Mouse (Mus musculus) C2C12 (cell line): ENCODE results near the gene 1700012B07Rik. TPM values are rescaled to one million over a fixed set of nuclear protein-coding genes. Genes with fewer than 3 reads are reported as not detected.
A peak's percentile ranks its signal among the peaks of the same experiment; 100 is the strongest.

Experiments
- H3K27me3 ChIP-seq: one replicate; pipeline ENCODE4 v1.6.1; 2011; ENCODE audit not compliant: control insufficient read depth, insufficient read depth, insufficient read length
- H3K36me3 ChIP-seq: one replicate; pipeline ENCODE4 v1.6.1; 2011; ENCODE audit not compliant: control insufficient read depth, insufficient read depth
- H3K4me3 ChIP-seq: one replicate; pipeline ENCODE4 v1.5.1; 2011; ENCODE audit warnings: mild to moderate bottlenecking, control low read depth; ENCODE audit not compliant: poor library complexity, insufficient read depth, severe bottlenecking
- H3K79me2 ChIP-seq: one replicate; pipeline ENCODE4 v1.6.1; 2011; ENCODE audit not compliant: control insufficient read depth, insufficient read depth
- H3K79me3 ChIP-seq: one replicate; pipeline ENCODE4 v1.6.1; 2011; ENCODE audit warnings: low read depth, control low read depth
- H3ac ChIP-seq: one replicate; pipeline ENCODE3; 2011; ENCODE audit warnings: low read depth; ENCODE audit not compliant: control insufficient read depth, insufficient read length
- CEBPB ChIP-seq: IDR thresholded peaks from one replicate; pipeline ENCODE4 v1.6.1; 2011; ENCODE audit warnings: low read depth, mild to moderate bottlenecking, control low read depth, moderate library complexity
- CTCF ChIP-seq: IDR thresholded peaks from one replicate; pipeline ENCODE4 v1.5.1; 2011; ENCODE audit not compliant: control insufficient read depth, insufficient read depth, insufficient read length
- FOSL1 ChIP-seq: IDR thresholded peaks from one replicate; pipeline ENCODE4 v1.8.0; 2011; ENCODE audit warnings: mild to moderate bottlenecking, low read length; ENCODE audit not compliant: poor library complexity, insufficient read depth, severe bottlenecking
- MAX ChIP-seq: IDR thresholded peaks from one replicate; pipeline ENCODE4 v1.6.1; 2011; ENCODE audit warnings: mild to moderate bottlenecking, control low read depth
- MYOD1 ChIP-seq: IDR thresholded peaks from one replicate; pipeline ENCODE4 v1.6.1; 2011; ENCODE audit warnings: low read depth; ENCODE audit not compliant: control insufficient read depth, insufficient read length
- MYOG ChIP-seq: IDR thresholded peaks from one replicate; pipeline ENCODE4 v1.6.1; 2011; ENCODE audit not compliant: control insufficient read depth, insufficient read length; ENCODE audit errors: extremely low read depth
- USF1 ChIP-seq: IDR thresholded peaks from one replicate; pipeline ENCODE4 v1.6.1; 2011; ENCODE audit warnings: low read depth, mild to moderate bottlenecking, control low read depth, moderate library complexity
- polyA plus RNA-seq: library from polyadenylated mRNA; unstranded; fragments of >200 nt; fragmentation: generic; extraction: Trizol; gene quantifications from one replicate; pipeline ENCODE4 v1.2.1, GENCODE M21; 2012; ENCODE audit warnings: missing spikeins

1700012B07Rik gene
- polyA plus RNA-seq, 1 experiment = 0.04 TPM

DNA sequence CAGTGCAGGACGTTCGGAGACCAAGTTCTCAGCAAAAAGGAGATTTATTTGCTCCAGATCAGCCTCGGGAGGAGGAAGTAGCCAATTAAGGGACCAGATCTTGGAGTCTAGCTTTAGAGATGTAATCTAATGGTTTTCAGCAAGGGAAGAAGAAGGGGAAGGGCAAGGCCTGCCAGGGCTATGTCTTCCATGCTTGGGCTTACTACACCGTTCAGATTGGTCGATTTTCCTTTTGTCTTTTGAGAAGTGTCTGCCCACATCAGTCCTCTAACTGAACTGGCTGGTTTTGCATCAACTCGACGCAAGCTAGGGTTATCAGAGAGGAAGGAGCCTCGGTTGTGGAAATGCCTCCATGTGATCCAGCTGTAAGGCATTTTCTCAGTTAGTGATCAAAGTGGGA is 37.7 kb upstream of the 1700012B07Rik start:
- no peak for TF ChIP-seq MAX
- TF ChIP-seq CEBPB = no peak
- TF ChIP-seq USF1 = no peak
- TF ChIP-seq FOSL1 = no peak
- no peak for TF ChIP-seq CTCF
- no peak for TF ChIP-seq MYOD1
- TF ChIP-seq MYOG = no peak
- Histone ChIP-seq H3K36me3 (no peaks in the 10 kb centered on the region), H3K79me3 (no peaks in the 10 kb centered on the region), H3K79me2 (no peaks in the 10 kb centered on the region), H3ac (no peak overlapping the region), H3K4me3 (no peak overlapping the region), H3K27me3 (no peaks in the 10 kb centered on the region)

DNA sequence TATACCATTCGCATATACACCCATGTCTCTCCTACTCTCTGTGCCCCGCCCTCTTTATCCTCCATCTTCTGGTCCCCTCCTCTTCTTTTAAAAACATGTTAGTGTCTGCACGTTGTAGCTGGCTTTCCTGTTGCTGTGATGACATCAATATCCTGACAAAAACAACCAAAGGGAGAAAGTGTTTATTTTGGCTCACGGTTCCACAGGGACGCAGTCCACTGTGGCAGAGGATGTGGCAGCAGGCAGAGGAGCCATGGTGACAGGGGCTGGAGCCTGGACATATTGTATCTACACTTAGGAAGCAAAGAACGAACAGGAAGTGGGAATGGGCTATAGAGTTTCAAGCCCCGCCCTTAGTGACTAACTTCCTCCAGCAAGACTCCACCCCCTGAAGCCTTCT is 36.1 kb upstream of the 1700012B07Rik start:
- H3K79me3 ChIP-seq = no peaks in the 10 kb centered on the region
- no peak overlapping the region for H3K4me3 ChIP-seq
- no peak overlapping the region for H3ac ChIP-seq
- no peaks in the 10 kb centered on the region for H3K27me3 ChIP-seq
- no peaks in the 10 kb centered on the region for H3K36me3 ChIP-seq
- no peak for TF ChIP-seq USF1
- no peak for TF ChIP-seq CEBPB
- no peak for TF ChIP-seq FOSL1
- no peak for TF ChIP-seq CTCF
- no peak for TF ChIP-seq MAX
- TF ChIP-seq MYOD1 = no peak
- no peak for TF ChIP-seq MYOG
- H3K79me2 ChIP-seq = no peaks in the 10 kb centered on the region

DNA sequence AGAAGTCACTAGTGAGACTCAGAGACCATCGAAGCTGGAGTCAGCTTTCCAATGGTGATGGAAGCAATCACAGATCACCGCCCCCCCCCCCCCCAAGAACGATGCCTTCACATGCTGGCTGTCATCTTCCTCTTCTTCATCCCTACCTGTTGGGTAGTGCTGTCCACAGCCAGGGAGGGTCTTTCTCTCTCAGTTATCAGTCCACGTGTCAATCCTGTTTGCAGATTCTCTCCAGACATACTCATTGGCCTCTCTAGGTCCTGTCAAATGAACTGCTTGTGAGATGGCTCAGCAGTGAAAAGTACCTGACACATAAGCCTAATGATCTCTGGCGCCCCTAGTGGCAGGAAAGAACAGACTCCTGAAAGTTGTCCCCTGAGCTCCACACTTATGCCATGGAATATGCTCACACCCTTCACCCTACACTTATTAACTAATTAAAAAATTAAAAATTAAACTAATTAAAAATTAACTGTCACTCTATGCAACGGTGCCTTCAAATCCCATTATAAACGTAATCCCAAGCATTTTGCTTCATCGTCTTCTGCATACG is 35.4 kb upstream of the 1700012B07Rik start:
- TF ChIP-seq MAX = no peak
- no peak for TF ChIP-seq MYOG
- peak; percentile 36 for TF ChIP-seq CTCF
- no peak for TF ChIP-seq MYOD1
- no peak for TF ChIP-seq CEBPB
- TF ChIP-seq FOSL1 = no peak
- TF ChIP-seq USF1 = no peak
- H3K36me3 ChIP-seq = no peaks in the 10 kb centered on the region
- no peaks in the 10 kb centered on the region for H3K79me2 ChIP-seq
- no peak overlapping the region for H3K4me3 ChIP-seq
- H3K27me3 ChIP-seq = no peaks in the 10 kb centered on the region
- no peak overlapping the region for H3ac ChIP-seq
- no peaks in the 10 kb centered on the region for H3K79me3 ChIP-seq

DNA sequence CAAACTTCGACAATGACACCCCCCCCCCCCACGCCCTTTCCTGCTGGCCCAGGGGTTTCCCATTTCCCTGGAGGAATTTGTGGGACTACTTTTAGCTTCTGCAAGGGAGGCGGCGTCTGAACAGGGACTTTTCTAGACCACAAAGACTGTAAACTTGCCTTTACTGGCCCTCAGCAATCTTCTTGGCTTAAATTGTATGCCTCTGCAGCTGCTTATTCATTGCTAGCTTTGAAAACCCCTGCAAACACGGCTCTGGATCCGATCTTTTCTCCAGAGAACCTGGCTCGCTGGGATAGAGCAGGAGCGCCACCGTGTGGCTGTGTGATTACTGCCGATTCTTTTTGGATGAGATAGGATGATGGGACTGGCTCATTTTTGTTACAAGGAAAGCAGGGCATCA is 32.7 kb upstream of the 1700012B07Rik start:
- Histone ChIP-seq H3K79me3 (no peaks in the 10 kb centered on the region), H3K36me3 (no peaks in the 10 kb centered on the region), H3K79me2 (no peaks in the 10 kb centered on the region), H3K27me3 (no peaks in the 10 kb centered on the region), H3ac (peak overlapping the region; percentile 30), H3K4me3 (no peak overlapping the region)
- TF ChIP-seq MAX = no peak
- peak; percentile 55 for TF ChIP-seq CTCF

DNA sequence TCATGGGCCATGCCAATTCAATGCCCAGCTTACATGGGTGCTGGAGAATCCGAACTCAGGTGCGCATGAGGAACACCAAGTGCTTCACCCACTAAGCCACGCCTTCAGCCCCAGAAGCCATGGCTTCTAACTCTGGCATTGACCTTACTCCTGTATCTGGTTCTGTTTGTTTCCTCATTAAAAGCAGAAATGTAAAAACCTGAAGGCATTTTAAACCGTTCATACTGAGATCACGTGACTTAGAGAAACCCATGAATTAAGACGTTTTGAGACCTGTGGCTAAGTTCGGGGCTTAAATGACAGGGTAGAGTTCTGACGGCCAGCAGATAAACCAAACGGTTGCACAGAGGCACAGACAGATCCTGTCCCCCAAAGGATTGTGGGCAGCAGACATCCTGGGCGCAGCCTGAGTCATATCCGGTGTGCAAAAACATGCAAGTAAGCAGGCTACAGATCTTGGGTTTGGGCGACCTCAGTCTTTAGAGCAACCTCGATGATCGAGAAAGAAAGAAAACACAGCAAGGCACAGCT is 32.2 kb upstream of the 1700012B07Rik start:
- no peaks in the 10 kb centered on the region for H3K27me3 ChIP-seq
- peak; percentile 88 for TF ChIP-seq FOSL1
- no peak for TF ChIP-seq MYOG
- TF ChIP-seq MAX = no peak
- TF ChIP-seq CTCF = no peak
- TF ChIP-seq USF1 = peak; percentile 96
- no peak for TF ChIP-seq CEBPB
- peak; percentile 49 for TF ChIP-seq MYOD1
- H3K79me2 ChIP-seq = no peaks in the 10 kb centered on the region
- H3ac ChIP-seq = peak overlapping the region; percentile 54
- no peaks in the 10 kb centered on the region for H3K36me3 ChIP-seq
- H3K79me3 ChIP-seq = no peaks in the 10 kb centered on the region
- H3K4me3 ChIP-seq = no peak overlapping the region

DNA sequence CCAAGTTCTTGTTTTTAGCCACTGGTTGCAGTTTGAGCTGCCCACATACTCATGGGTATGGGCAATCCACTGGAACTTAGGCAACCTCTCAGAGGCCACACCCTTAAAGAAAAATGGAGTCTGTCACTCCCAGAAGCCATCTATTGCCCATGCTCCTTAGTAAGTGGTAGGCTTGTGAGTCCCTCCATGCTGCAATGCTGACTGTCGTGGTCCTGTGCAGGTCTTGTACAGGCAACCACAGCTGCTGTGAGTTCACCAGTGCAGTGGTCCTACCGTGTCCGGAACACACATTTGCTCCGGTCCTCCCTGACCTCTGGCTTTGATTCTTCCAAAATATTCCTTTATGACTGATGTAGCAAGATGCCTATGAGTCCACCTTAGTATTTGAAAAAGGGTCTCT is 31.6 kb upstream of the 1700012B07Rik start:
- no peak for TF ChIP-seq USF1
- TF ChIP-seq FOSL1 = no peak
- no peaks in the 10 kb centered on the region for H3K79me2 ChIP-seq
- no peak overlapping the region for H3K4me3 ChIP-seq
- H3K36me3 ChIP-seq = no peaks in the 10 kb centered on the region
- H3K79me3 ChIP-seq = no peaks in the 10 kb centered on the region
- H3ac ChIP-seq = no peak overlapping the region
- H3K27me3 ChIP-seq = no peaks in the 10 kb centered on the region
